Mouse (Mus musculus) lung, postnatal 0 days (tissue): Measurements from ENCODE around the gene Prkag2. TPM values are rescaled to one million over a fixed set of nuclear protein-coding genes. Genes with fewer than 3 reads are reported as not detected.

Experiments
- ATAC-seq: fragments of 200-750 bp; cut with Nextera tagmentation; 2 replicates; pipeline ENCODE4 v1.8.0; 2017; ENCODE audit warnings: moderate library complexity
- DNase-seq: peaks from one replicate; pipeline ENCODE4 v3.0.0-alpha.2; 2016; ENCODE audit warnings: low spot score
- H3K27ac ChIP-seq: fragments of 300-500 bp; sonication (generic); 2 replicates; pipeline ENCODE4 v1.5.1; 2014; ENCODE audit warnings: antibody characterized with exemption, mild to moderate bottlenecking, low read length, mixed read lengths
- H3K27me3 ChIP-seq: fragments of 300-500 bp; sonication (generic); replicated peaks from 2 replicates; pipeline ENCODE4 v1.6.1; 2014; ENCODE audit warnings: low read length, mixed read lengths; ENCODE audit not compliant: insufficient read depth
- H3K36me3 ChIP-seq: fragments of 300-500 bp; sonication (generic); 2 replicates; pipeline ENCODE4 v1.6.1; 2014; ENCODE audit warnings: low read length, mixed read lengths; ENCODE audit not compliant: insufficient read depth
- H3K4me1 ChIP-seq: fragments of 300-500 bp; sonication (generic); 2 replicates; pipeline ENCODE4 v1.6.1; 2014; ENCODE audit warnings: antibody characterized with exemption, low read depth, low read length, mixed read lengths; ENCODE audit not compliant: insufficient read depth
- H3K4me2 ChIP-seq: fragments of 300-500 bp; sonication (generic); replicated peaks from 2 replicates; pipeline ENCODE4 v1.6.1; 2014; ENCODE audit warnings: low read depth, mild to moderate bottlenecking, low read length, moderate library complexity, mixed read lengths
- H3K4me3 ChIP-seq: fragments of 300-500 bp; sonication (generic); 2 replicates; pipeline ENCODE4 v1.5.1; 2014; ENCODE audit warnings: low read depth, low read length
- H3K9ac ChIP-seq: fragments of 300-500 bp; sonication (generic); replicated peaks from 2 replicates; pipeline ENCODE4 v1.6.1; 2014; ENCODE audit warnings: low read depth, mild to moderate bottlenecking
- H3K9me3 ChIP-seq: fragments of 300-500 bp; sonication (generic); 2 replicates; pipeline ENCODE4 v1.6.1; 2016; ENCODE audit warnings: low read length, mixed read lengths
- CTCF ChIP-seq: IDR thresholded peaks from 2 replicates; pipeline ENCODE4 v1.5.1; 2016; ENCODE audit warnings: antibody characterized with exemption, mild to moderate bottlenecking
- EP300 ChIP-seq: IDR thresholded peaks from 2 replicates; pipeline ENCODE4 v1.6.1; 2016; ENCODE audit warnings: antibody characterized with exemption, mild to moderate bottlenecking, control low read depth
- WGBS: fragments of 180-500 bp; shearing (Covaris S2); extraction: QIAGEN DNeasy Blood & Tissue Kit; methylation state at CpG from one replicate; pipeline ENCODE4 v1.1.7; 2014; 5-methylcytosine and 5-hydroxymethylcytosine counted together
- polyA plus RNA-seq: library from polyadenylated mRNA; unstranded; fragments of >200 nt; fragmentation: Nextera tagmentation; extraction: Ambion mirVana; gene quantifications from 2 replicates; pipeline ENCODE4 v1.2.1, GENCODE M21; 2015

Prkag2 gene
- polyA plus RNA-seq, 1 experiment from 2014 or later: 16.2 TPM

DNA sequence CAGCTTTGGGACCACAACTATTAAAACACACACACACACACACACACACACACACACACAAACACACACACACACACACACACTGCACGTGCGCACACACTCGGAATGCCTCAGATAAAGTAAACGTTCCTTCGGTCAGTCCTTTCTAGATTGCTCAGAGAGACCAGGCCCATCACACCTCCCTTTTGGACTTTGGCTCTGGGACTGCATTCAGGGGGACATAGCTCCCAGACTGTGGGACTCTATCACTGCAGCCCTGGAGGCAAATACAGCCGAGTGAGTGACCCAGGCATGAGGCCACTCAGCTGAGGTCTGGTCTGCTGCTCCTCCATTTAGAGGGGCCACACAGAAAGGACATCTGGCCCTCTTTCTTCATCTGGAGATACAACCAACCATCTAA lies 81.2 kb downstream of the Prkag2 start:
- no peak for DNase-seq
- 47% methylated on average over 6 of the region's 6 CpGs for WGBS
- Histone ChIP-seq H3K9ac (no peak overlapping the region), H3K4me3 (no peak overlapping the region), H3K36me3 (no peaks in the 10 kb centered on the region), H3K9me3 (no peaks in the 10 kb centered on the region), H3K4me1 (no peaks in the 10 kb centered on the region), H3K27ac (no peak overlapping the region), H3K4me2 (no peak overlapping the region), H3K27me3 (no peaks in the 10 kb centered on the region)
- TF ChIP-seq CTCF: no peak
- no peak for ATAC-seq

GRCm38 (mm10) chr5:25012134-25012533 lies 88.3 kb downstream of the Prkag2 start:
- no peaks in the 10 kb centered on the region for H3K36me3 ChIP-seq
- no peak overlapping the region for H3K4me3 ChIP-seq
- H3K9me3 ChIP-seq: no peaks in the 10 kb centered on the region
- no peaks in the 10 kb centered on the region for H3K27me3 ChIP-seq
- ATAC-seq (no peak), DNase-seq (no peak)
- 82% methylated on average over 4 of the region's 4 CpGs for WGBS
- no peak for TF ChIP-seq EP300
- TF ChIP-seq CTCF: no peak
- H3K4me1 ChIP-seq: peaks cover 9% of the 10 kb centered on the region; the same call in 1 of the 2 replicates
- no peak overlapping the region for H3K9ac ChIP-seq
- H3K4me2 ChIP-seq: no peak overlapping the region
- no peak overlapping the region for H3K27ac ChIP-seq

GRCm38 (mm10) chr5:25011019-25011485 lies 89.4 kb downstream of the Prkag2 start:
- 4% methylated on average over 8 of the region's 8 CpGs for WGBS
- DNase-seq (peak; percentile 87), ATAC-seq (peak; percentile 23)
- no peak for TF ChIP-seq EP300
- TF ChIP-seq CTCF: peak; percentile 94
- Histone ChIP-seq H3K36me3 (no peaks in the 10 kb centered on the region), H3K4me1 (peaks cover 10% of the 10 kb centered on the region; the same call in 1 of the 2 replicates), H3K9ac (no peak overlapping the region), H3K27me3 (no peaks in the 10 kb centered on the region), H3K4me3 (no peak overlapping the region), H3K4me2 (peak overlapping the region; percentile 25), H3K27ac (peak overlapping the region; percentile 38), H3K9me3 (no peaks in the 10 kb centered on the region)

DNA sequence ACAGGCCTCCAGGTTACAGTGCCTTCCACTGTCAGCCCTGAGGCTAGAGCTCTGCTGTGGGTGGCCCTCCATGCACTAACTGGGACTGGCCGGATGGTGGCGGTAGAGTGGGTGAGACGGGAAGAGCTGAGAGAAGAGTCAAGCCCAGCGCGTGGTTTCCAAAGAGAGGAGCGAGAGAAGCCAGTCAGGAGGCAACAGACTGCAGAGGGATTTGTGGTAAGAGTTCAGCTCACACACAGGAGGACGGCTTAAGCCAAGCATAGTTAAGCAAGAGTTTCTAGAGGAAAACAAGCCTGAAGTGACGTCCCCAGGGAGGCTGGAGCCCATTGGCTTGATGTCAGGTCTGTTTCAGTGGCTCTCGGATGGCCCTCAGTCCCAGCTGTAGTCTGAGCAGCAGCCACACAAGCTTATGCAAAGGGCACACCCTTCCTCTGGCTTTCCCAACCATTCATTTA lies 90.0 kb downstream of the Prkag2 start:
- Histone ChIP-seq H3K36me3 (no peaks in the 10 kb centered on the region), H3K9me3 (no peaks in the 10 kb centered on the region), H3K9ac (no peak overlapping the region), H3K4me1 (peaks cover 10% of the 10 kb centered on the region; the same call in 1 of the 2 replicates), H3K4me2 (no peak overlapping the region; the same call in 1 of the 2 replicates), H3K27me3 (no peaks in the 10 kb centered on the region), H3K27ac (peak overlapping the region; percentile 38), H3K4me3 (no peak overlapping the region)
- WGBS: 0% methylated on average over 9 of the region's 9 CpGs
- peak; percentile 96 for DNase-seq
- TF ChIP-seq EP300: no peak
- peak; percentile 97 for TF ChIP-seq CTCF
- peak; percentile 61 for ATAC-seq

DNA sequence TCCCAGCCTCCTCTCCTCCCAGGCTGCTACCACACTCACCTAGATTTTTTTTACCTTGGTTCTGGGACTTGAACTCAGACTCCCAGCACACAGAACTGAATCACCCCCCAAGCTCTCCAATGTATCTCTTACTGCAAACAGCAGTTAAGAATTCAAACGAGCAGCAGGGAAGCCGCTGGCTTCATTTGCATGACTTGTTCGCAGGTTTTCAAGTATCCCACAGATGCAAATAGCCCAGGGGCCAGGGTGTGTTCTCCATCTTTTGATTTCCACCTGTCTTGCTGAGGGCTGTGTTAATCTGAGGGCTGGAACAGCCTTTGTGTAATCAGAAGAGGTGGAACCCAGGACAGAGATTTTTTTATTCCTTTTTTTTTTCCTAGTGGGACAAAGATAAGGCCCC lies 90.7 kb downstream of the Prkag2 start:
- Histone ChIP-seq H3K27ac (no peak overlapping the region), H3K36me3 (no peaks in the 10 kb centered on the region), H3K27me3 (no peaks in the 10 kb centered on the region), H3K4me2 (no peak overlapping the region), H3K4me3 (no peak overlapping the region), H3K9me3 (no peaks in the 10 kb centered on the region), H3K9ac (no peak overlapping the region), H3K4me1 (peaks cover 10% of the 10 kb centered on the region; the same call in 1 of the 2 replicates)
- ATAC-seq: no peak
- TF ChIP-seq CTCF (no peak), EP300 (no peak)
- 80% methylated on average over 3 of the region's 3 CpGs for WGBS
- no peak for DNase-seq

- Histone ChIP-seq H3K27ac (no peak overlapping the region), H3K4me1 (peaks cover 10% of the 10 kb centered on the region; the same call in 1 of the 2 replicates), H3K4me2 (no peak overlapping the region), H3K4me3 (no peak overlapping the region), H3K27me3 (no peaks in the 10 kb centered on the region), H3K9ac (no peak overlapping the region), H3K36me3 (no peaks in the 10 kb centered on the region), H3K9me3 (no peaks in the 10 kb centered on the region)
- DNase-seq (no peak), ATAC-seq (no peak)
- WGBS: 52% methylated on average over 3 of the region's 3 CpGs
- TF ChIP-seq CTCF: no peak
- no peak for TF ChIP-seq EP300
Measured at GRCm38 (mm10) chr5:25008966-25009365, 91.5 kb downstream of the Prkag2 start.

DNA sequence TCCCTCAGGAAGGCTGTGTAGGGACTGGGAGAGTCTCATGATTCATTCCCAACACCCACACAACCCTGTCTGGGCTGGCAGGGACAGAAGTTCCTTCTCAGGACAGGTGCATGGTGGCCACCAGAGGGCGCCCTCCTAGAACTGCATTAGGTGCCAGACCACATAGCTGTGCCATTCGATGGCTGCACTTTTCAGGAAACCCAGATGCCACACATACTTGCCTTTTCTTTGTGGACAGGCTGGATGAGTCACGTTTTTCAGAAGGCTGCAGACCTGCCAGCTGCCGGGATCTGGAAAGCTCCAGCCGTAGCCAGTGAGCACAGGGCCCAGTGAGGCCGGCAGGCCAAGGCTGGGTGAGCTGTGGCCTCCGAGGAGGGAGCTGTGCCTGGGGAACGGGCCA lies 93.6 kb downstream of the Prkag2 start:
- peak; percentile 80 for ATAC-seq
- Histone ChIP-seq H3K36me3 (no peaks in the 10 kb centered on the region), H3K27ac (no peak overlapping the region), H3K4me1 (peaks cover 10% of the 10 kb centered on the region; the same call in 1 of the 2 replicates), H3K27me3 (no peaks in the 10 kb centered on the region), H3K4me3 (no peak overlapping the region), H3K9me3 (no peaks in the 10 kb centered on the region), H3K4me2 (no peak overlapping the region), H3K9ac (no peak overlapping the region)
- TF ChIP-seq CTCF (peak; percentile 97), EP300 (peak; percentile 78)
- 33% methylated on average over 8 of the region's 8 CpGs for WGBS
- DNase-seq: peak; percentile 95
